Mouse (Mus musculus): ENCODE measurements at regions not wholly inside any gene's neighbourhood (a gene's known extent, or its start where the extent isn't known, plus 50 kb on each side); places are given as distances from the start of the nearest gene placed in this dataset.

- 85% methylated on average over 1 of the region's 1 CpGs for WGBS
- Histone ChIP-seq H3K4me3 (no peak overlapping the region), H3K4me1 (no peaks in the 10 kb centered on the region), H3K4me2 (replicated peaks) (no peak overlapping the region), H3K36me3 (no peaks in the 10 kb centered on the region), H3K27me3 (no peaks in the 10 kb centered on the region), H3K9me3 (no peaks in the 10 kb centered on the region), H3K27ac (replicated peaks) (no peak overlapping the region), H3K9ac (replicated peaks) (no peak overlapping the region)
- no peak for ATAC-seq (replicated peaks)
These were observed 263.0 kb upstream of the Nrp1 start for GRCm38 (mm10) chr8:128095451-128095850.

DNA sequence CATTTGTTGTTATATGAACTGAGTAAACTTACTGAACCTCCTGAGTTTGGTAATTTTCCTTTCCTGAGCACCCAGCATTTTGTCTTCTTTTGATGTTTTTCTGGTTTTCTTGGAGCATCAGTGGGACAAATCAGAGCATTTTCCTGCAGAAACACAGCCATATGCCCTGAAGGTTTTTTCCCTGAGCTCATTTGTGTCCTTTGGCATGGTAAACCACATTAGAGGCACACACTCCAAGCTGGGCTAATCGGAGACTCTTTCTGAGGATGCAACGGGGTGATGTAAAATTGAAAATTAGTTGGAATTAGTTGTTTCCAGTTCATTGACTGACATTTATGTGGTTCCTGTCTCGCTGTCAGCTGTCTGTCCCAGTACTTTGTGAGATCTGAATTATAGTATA, 260.8 kb upstream of the Nrp1 start:
- WGBS, result 52% methylated on average over 3 of the region's 3 CpGs
- H3K4me2 ChIP-seq (replicated peaks), result no peak overlapping the region
- H3K4me3 ChIP-seq, result no peak overlapping the region
- no peak overlapping the region for H3K27ac ChIP-seq (replicated peaks)
- no peaks in the 10 kb centered on the region for H3K27me3 ChIP-seq
- no peak overlapping the region for H3K9ac ChIP-seq (replicated peaks)
- no peak for ATAC-seq (replicated peaks)
- H3K9me3 ChIP-seq, result no peaks in the 10 kb centered on the region
- no peaks in the 10 kb centered on the region for H3K36me3 ChIP-seq
- no peaks in the 10 kb centered on the region for H3K4me1 ChIP-seq

DNA sequence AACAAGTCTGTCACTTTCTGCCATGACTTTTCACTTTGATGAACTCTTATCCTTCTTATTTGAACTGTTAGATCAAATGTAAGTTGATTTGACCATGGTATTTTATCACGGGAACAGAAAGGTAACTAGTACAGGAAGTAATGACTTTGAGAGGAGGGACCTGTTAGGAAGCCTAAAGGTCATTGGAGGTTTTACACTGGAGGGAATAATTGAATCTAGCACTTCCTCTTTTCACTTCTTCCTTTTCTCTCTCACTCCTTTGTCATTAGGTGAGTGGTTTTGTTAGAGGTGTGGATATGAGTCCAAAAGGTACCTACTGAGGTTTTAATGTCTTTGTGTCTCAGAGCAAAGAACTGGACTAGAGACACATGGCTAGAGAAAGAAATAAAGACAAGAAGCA, 255.0 kb upstream of the Nrp1 start:
- H3K27me3 ChIP-seq, result no peaks in the 10 kb centered on the region
- H3K9me3 ChIP-seq, result no peaks in the 10 kb centered on the region
- no peak for ATAC-seq (replicated peaks)
- no peaks in the 10 kb centered on the region for H3K4me1 ChIP-seq
- no peaks in the 10 kb centered on the region for H3K36me3 ChIP-seq
- no peak overlapping the region for H3K9ac ChIP-seq (replicated peaks)
- WGBS, result 88% methylated on average over 1 of the region's 1 CpGs
- no peak overlapping the region for H3K27ac ChIP-seq (replicated peaks)
- H3K4me3 ChIP-seq, result no peak overlapping the region
- H3K4me2 ChIP-seq (replicated peaks), result no peak overlapping the region

- no peak overlapping the region for H3K4me2 ChIP-seq (replicated peaks)
- H3K27me3 ChIP-seq, result no peaks in the 10 kb centered on the region
- H3K9me3 ChIP-seq, result no peaks in the 10 kb centered on the region
- WGBS, result 93% methylated on average over 2 of the region's 2 CpGs
- no peaks in the 10 kb centered on the region for H3K4me1 ChIP-seq
- H3K4me3 ChIP-seq, result no peak overlapping the region
- no peak for ATAC-seq (replicated peaks)
- no peak overlapping the region for H3K9ac ChIP-seq (replicated peaks)
- H3K36me3 ChIP-seq, result no peaks in the 10 kb centered on the region
- no peak overlapping the region for H3K27ac ChIP-seq (replicated peaks)
These were observed 251.8 kb upstream of the Nrp1 start for GRCm38 (mm10) chr8:128106569-128106968.

GRCm38 (mm10) chr8:128107041-128107440, 251.4 kb upstream of the Nrp1 start:
- Histone ChIP-seq H3K9ac (replicated peaks) (no peak overlapping the region), H3K4me1 (no peaks in the 10 kb centered on the region), H3K4me2 (replicated peaks) (no peak overlapping the region), H3K27me3 (no peaks in the 10 kb centered on the region), H3K4me3 (no peak overlapping the region), H3K36me3 (no peaks in the 10 kb centered on the region), H3K27ac (replicated peaks) (no peak overlapping the region), H3K9me3 (no peaks in the 10 kb centered on the region)
- WGBS, result 91% methylated on average over 7 of the region's 7 CpGs
- ATAC-seq (replicated peaks), result no peak

DNA sequence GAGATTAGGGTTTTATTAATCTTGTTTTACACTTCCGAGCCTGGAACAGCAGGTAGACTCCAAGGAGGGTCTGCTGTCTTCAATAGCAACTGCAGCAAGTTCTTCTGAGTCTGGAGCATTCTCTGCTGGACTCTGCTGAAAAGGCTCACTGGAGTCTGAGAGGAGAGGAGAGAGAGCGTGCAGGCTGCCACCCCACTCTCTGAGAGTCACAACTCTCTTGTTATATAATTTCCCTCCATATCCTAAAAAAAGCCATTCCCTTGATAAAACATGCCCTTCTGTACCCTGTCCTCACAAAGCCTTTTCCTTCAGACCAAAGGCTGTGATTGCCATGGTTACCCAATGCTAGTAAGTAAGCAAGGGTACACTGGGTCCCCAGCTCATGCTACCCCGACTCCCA, 249.4 kb upstream of the Nrp1 start:
- Histone ChIP-seq H3K4me3 (no peak overlapping the region), H3K9ac (replicated peaks) (no peak overlapping the region), H3K4me1 (no peaks in the 10 kb centered on the region), H3K9me3 (no peaks in the 10 kb centered on the region), H3K4me2 (replicated peaks) (no peak overlapping the region), H3K36me3 (no peaks in the 10 kb centered on the region), H3K27me3 (no peaks in the 10 kb centered on the region), H3K27ac (replicated peaks) (no peak overlapping the region)
- WGBS, result 86% methylated on average over 3 of the region's 3 CpGs
- no peak for ATAC-seq (replicated peaks)

DNA sequence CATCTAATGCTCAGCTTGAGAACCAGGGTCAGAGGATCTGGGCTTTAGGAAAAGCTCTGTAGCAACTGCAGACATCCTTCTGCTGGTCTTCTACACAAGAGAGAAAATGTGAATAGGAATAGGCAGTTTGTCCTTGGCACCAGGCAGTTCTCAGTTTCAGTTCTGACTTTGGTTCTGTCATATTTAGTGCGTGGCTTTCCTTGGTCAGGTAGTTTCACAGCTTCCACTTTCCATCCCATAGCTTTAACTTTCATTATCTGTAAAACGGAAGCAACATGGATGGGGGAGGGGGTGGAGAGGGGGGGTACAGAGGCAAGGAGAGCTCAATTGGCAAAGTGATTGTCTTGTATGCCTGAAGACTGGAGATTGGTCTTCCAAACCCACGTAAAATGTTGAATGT, 247.3 kb upstream of the Nrp1 start:
- WGBS, result 84% methylated on average over 3 of the region's 3 CpGs
- H3K36me3 ChIP-seq, result no peaks in the 10 kb centered on the region
- H3K4me2 ChIP-seq (replicated peaks), result no peak overlapping the region
- H3K4me3 ChIP-seq, result no peak overlapping the region
- H3K9me3 ChIP-seq, result no peaks in the 10 kb centered on the region
- no peak for ATAC-seq (replicated peaks)
- H3K27me3 ChIP-seq, result no peaks in the 10 kb centered on the region
- no peak overlapping the region for H3K27ac ChIP-seq (replicated peaks)
- H3K9ac ChIP-seq (replicated peaks), result no peak overlapping the region
- H3K4me1 ChIP-seq, result no peaks in the 10 kb centered on the region

DNA sequence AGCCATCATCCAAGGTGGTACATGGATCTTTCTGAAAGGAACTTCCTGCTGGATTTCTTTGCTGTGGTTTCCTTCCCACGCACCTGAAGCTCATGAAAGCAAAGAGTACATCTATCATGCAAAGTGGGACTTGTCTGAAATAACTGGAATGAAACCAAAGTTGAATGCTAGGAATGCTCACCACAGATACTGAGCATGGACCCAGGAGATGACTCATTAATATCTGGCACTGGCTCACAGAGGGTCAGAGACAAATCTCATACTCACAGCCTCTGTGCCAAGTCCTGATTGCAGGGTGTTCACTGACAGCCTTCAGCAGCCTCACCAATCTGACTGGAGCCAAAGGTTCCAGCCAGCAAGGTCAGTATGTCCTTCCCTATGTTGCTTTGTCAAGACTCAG, 245.3 kb upstream of the Nrp1 start:
- Histone ChIP-seq H3K36me3 (no peaks in the 10 kb centered on the region), H3K4me2 (replicated peaks) (no peak overlapping the region), H3K9me3 (no peaks in the 10 kb centered on the region), H3K27me3 (no peaks in the 10 kb centered on the region), H3K4me1 (no peaks in the 10 kb centered on the region), H3K4me3 (no peak overlapping the region), H3K27ac (replicated peaks) (no peak overlapping the region), H3K9ac (replicated peaks) (no peak overlapping the region)
- WGBS, result 87% methylated on average over 1 of the region's 1 CpGs
- ATAC-seq (replicated peaks), result no peak

DNA sequence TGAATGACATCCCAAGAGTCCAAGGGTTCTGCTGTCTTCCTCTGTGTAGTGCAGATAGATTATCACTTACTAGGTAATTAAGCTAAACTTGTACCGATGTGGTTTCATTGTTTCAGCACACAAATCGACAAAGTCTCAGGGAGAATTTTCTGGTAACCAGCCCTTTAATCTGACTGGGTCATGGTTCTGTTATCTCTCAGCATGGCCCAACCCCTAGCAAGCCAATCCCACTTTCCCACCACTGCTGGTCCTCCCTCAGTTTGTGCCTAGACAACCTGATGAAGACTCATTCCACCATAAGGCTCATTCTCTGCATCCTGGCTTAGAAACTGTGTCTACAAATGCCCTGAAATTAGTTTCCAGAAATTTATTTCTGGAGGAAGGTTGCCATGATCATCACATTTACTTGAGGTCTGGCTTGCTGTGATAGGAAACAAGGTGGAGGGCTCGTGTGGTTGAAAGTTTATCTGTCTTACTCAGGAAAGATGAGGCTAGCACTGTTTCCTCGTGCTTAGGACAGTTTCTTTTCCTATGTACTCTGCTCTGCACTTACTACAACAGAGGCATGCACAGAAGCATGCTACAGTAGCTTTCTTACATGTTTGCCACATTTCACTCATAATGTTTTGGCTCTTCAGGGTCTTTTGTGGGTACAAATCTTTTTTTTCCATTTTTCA, 217.0 kb upstream of the Nrp1 start:
- no peak overlapping the region for H3K9ac ChIP-seq (replicated peaks)
- no peaks in the 10 kb centered on the region for H3K36me3 ChIP-seq
- 88% methylated on average over 4 of the region's 4 CpGs for WGBS
- no peak overlapping the region for H3K27ac ChIP-seq (replicated peaks)
- ATAC-seq (replicated peaks), result no peak
- H3K9me3 ChIP-seq, result no peaks in the 10 kb centered on the region
- H3K4me1 ChIP-seq, result no peaks in the 10 kb centered on the region
- H3K4me3 ChIP-seq, result no peak overlapping the region
- no peak overlapping the region for H3K4me2 ChIP-seq (replicated peaks)
- no peaks in the 10 kb centered on the region for H3K27me3 ChIP-seq

DNA sequence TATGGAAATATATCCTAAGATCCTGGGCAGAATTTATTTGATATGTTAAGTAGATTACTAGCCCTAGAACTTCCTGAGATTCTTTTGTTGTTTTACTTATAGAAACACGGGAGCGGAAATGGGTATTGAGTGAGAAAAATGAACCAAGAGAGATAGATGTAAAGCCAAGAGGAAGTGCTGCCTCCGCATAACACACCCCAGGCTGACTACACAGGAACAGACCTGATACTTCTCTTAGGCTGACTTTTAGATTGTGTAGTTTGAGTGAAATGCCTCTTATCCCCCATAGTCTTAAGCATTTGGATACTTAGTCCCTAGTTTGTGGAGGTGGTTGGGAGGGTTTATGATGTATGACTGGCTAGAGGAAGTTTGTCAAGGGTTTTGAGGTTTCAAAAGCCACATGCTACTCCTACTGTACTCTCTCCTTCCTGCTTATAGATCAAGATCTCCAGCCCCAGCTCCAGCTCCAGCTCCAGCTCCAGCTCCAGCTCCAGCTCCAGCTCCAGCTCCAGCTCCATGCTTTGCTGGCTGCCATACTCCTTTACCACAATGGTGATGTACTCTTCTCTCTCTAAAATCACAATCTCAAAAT, 210.0 kb upstream of the Nrp1 start:
- Histone ChIP-seq H3K9ac (replicated peaks) (no peak overlapping the region), H3K4me2 (replicated peaks) (no peak overlapping the region)

DNA sequence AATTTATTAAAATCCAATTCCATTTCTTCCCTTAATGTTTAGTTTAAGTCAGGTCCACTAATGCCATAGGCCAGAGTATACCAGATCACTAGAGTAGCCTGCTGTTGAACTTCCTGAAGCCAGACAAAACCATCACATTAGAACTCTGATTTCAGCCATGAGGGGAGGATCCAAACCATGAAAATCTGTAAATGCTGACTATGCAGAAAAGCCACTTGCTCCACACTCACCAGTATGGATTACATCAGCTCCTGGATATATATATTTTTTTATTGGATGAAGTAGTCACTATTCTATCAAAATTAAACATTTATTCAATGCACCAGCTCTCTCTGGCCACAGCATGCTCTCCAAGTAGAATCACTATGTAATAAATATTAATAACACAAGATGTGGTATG, 202.8 kb upstream of the Nrp1 start:
- no peaks in the 10 kb centered on the region for H3K27me3 ChIP-seq
- no peaks in the 10 kb centered on the region for H3K4me1 ChIP-seq
- H3K4me3 ChIP-seq, result no peak overlapping the region
- no peak overlapping the region for H3K4me2 ChIP-seq (replicated peaks)
- no peak overlapping the region for H3K9ac ChIP-seq (replicated peaks)
- no peak overlapping the region for H3K27ac ChIP-seq (replicated peaks)
- no peaks in the 10 kb centered on the region for H3K36me3 ChIP-seq
- H3K9me3 ChIP-seq, result no peaks in the 10 kb centered on the region
- ATAC-seq (replicated peaks), result no peak

More for the DNA sequence above, 210.0 kb upstream of the Nrp1 start:
- Histone ChIP-seq H3K27me3 (no peaks in the 10 kb centered on the region), H3K9me3 (no peaks in the 10 kb centered on the region), H3K36me3 (no peaks in the 10 kb centered on the region), H3K4me3 (no peak overlapping the region), H3K27ac (replicated peaks) (no peak overlapping the region), H3K4me1 (no peaks in the 10 kb centered on the region)
- no peak for ATAC-seq (replicated peaks)
- WGBS, result 92% methylated on average over 3 of the region's 3 CpGs

- Histone ChIP-seq H3K36me3 (no peaks in the 10 kb centered on the region), H3K9ac (replicated peaks) (no peak overlapping the region), H3K4me3 (no peak overlapping the region), H3K27me3 (no peaks in the 10 kb centered on the region), H3K4me1 (no peaks in the 10 kb centered on the region), H3K9me3 (no peaks in the 10 kb centered on the region), H3K4me2 (replicated peaks) (no peak overlapping the region), H3K27ac (replicated peaks) (no peak overlapping the region)
- 12% methylated on average over 3 of the region's 3 CpGs for WGBS
- no peak for ATAC-seq (replicated peaks)
These were observed 202.2 kb upstream of the Nrp1 start for GRCm38 (mm10) chr8:128156221-128156620.

GRCm38 (mm10) chr8:128162857-128163256, 195.5 kb upstream of the Nrp1 start:
- no peak overlapping the region for H3K27ac ChIP-seq (replicated peaks)
- H3K9ac ChIP-seq (replicated peaks), result no peak overlapping the region
- H3K4me3 ChIP-seq, result no peak overlapping the region
- no peaks in the 10 kb centered on the region for H3K36me3 ChIP-seq
- H3K27me3 ChIP-seq, result no peaks in the 10 kb centered on the region
- no peaks in the 10 kb centered on the region for H3K4me1 ChIP-seq
- no peaks in the 10 kb centered on the region for H3K9me3 ChIP-seq
- no peak overlapping the region for H3K4me2 ChIP-seq (replicated peaks)
- ATAC-seq (replicated peaks), result no peak
